Mouse (Mus musculus) hindbrain, embryonic 10.5 days (tissue): ENCODE measurements around the gene Rrm2. TPM values are rescaled to one million over a fixed set of nuclear protein-coding genes. Genes with fewer than 3 reads are reported as not detected.

Source experiments
- polyA plus RNA-seq: library from polyadenylated mRNA; unstranded; fragments of >200 nt; fragmentation: Nextera tagmentation; extraction: Ambion mirVana; gene quantifications from 2 replicates; pipeline ENCODE4 v1.2.1, GENCODE M21; 2016

Gene Rrm2
- polyA plus RNA-seq, 1 experiment from 2014 or later, result 552 TPM

Other genes with a start within 250 kb of the Rrm2 start
- gene Taf1b, start 209.9 kb upstream of the Rrm2 start, polyA plus RNA-seq, result 26.2 and 31.1 TPM in 2 replicates
- 0.21 and 0.58 TPM in 2 replicates for gene Grhl1, start 136.0 kb upstream of the Rrm2 start, polyA plus RNA-seq
- gene Klf11, start 57.0 kb upstream of the Rrm2 start, polyA plus RNA-seq, result 13.2 and 14.0 TPM in 2 replicates
- 0.34 and 0.55 TPM in 2 replicates for gene Cys1, start 26.4 kb upstream of the Rrm2 start, polyA plus RNA-seq
- gene Mboat2, start 122.6 kb downstream of the Rrm2 start, polyA plus RNA-seq, result 43.6 and 45.6 TPM in 2 replicates